Mouse (Mus musculus) thymus, adult 2 months (tissue): ENCODE measurements around the gene Hemgn.

Experiments used
- CTCF ChIP-seq: fragments of 200-500 bp; IDR thresholded peaks from 2 replicates; pipeline ENCODE4 v1.5.1; 2012; ENCODE audit warnings: mild to moderate bottlenecking, control low read depth, low read length, moderate library complexity, borderline replicate concordance; ENCODE audit not compliant: control insufficient read depth, poor library complexity, insufficient read depth; ENCODE audit errors: extremely low read depth
- POLR2A ChIP-seq: fragments of 200-500 bp; IDR thresholded peaks from 2 replicates; pipeline ENCODE4 v1.6.1; 2012; ENCODE audit warnings: mild to moderate bottlenecking, low read length, control low read depth, moderate library complexity; ENCODE audit not compliant: control insufficient read depth, poor library complexity, insufficient read depth; ENCODE audit errors: extremely low read depth

DNA sequence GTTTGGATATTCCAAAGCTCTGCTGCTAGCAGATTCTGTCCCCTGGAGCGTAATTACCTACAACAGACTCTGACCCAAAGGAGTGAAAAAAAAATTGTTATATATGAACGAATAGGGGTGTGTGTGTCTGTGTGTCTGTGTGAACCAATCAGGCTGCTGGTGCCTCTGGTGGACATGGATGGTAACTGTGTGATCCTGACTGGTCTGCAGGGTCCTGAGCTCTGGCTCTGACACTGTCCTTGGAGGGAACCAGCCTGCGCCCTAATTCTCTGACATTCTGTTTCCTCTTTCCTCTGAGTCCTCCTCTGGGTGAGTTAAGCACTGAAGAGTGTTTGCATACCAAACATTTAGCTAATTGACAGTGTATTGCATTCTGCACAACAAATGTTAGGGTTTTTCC lies 4.2 kb upstream of the Hemgn start:
- no peak for TF ChIP-seq CTCF
- no peak for TF ChIP-seq POLR2A
